Mouse (Mus musculus) ES-E14 (cell line): ENCODE data around the gene Uqcr10. TPM values are rescaled to one million over a fixed set of nuclear protein-coding genes. Genes with fewer than 3 reads are reported as not detected.
A peak's percentile ranks its signal among the peaks of the same experiment; 100 is the strongest.

Source experiments
- DNase-seq: peaks from one replicate; pipeline ENCODE4 v3.0.0-alpha.2; 2013; ENCODE audit warnings: low read depth, low spot score
- H3K27ac ChIP-seq: 2 replicates; pipeline ENCODE4 v1.5.1; 2012; ENCODE audit warnings: low read depth, mild to moderate bottlenecking, low read length, moderate library complexity, mixed read lengths; ENCODE audit not compliant: poor library complexity, insufficient read depth, severe bottlenecking
- H3K36me3 ChIP-seq: 2 replicates; pipeline ENCODE4 v1.6.1; 2012; ENCODE audit warnings: mild to moderate bottlenecking, low read length, moderate library complexity, mixed read lengths; ENCODE audit not compliant: control insufficient read depth, poor library complexity, insufficient read depth, severe bottlenecking
- H3K4me1 ChIP-seq, 2 experiments: fragments of 150-350 bp in 1 of 2; sonication (generic) in 1 of 2; 2 replicates each; pipeline ENCODE4 v1.6.1; 2012; ENCODE audit warnings: low read length in 2 of 2, mild to moderate bottlenecking in 1 of 2, mixed read lengths in 1 of 2; ENCODE audit not compliant: control insufficient read depth in 2 of 2, insufficient read depth in 2 of 2, poor library complexity in 1 of 2
- H3K4me3 ChIP-seq, 2 experiments: fragments of 150-350 bp in 1 of 2; sonication (generic) in 1 of 2; 2 replicates each; pipeline ENCODE4 v1.5.1; 2012; ENCODE audit warnings: low read length in 2 of 2, low read depth in 1 of 2, mild to moderate bottlenecking in 1 of 2, mixed read lengths in 1 of 2; ENCODE audit not compliant: insufficient read depth in 1 of 2, poor library complexity in 1 of 2, severe bottlenecking in 1 of 2
- H3K9ac ChIP-seq: 2 replicates; pipeline ENCODE4 v1.6.1; 2012; ENCODE audit warnings: low read depth, mild to moderate bottlenecking, low read length, mixed read lengths; ENCODE audit not compliant: poor library complexity, insufficient read depth, severe bottlenecking
- H3K9me3 ChIP-seq: fragments of 150-350 bp; sonication (generic); 2 replicates; pipeline ENCODE4 v1.6.1; 2012; ENCODE audit warnings: low read depth, mild to moderate bottlenecking, low read length; ENCODE audit not compliant: control insufficient read depth, insufficient read depth
- CHD2 ChIP-seq: IDR thresholded peaks from 2 replicates; pipeline ENCODE4 v1.6.1; 2014; ENCODE audit warnings: mild to moderate bottlenecking, low read depth, low read length, inconsistent platforms
- HCFC1 ChIP-seq: IDR thresholded peaks from 2 replicates; pipeline ENCODE4 v1.6.1; 2012; ENCODE audit warnings: low read length, inconsistent platforms, borderline replicate concordance; ENCODE audit not compliant: insufficient read depth
- MAFK ChIP-seq: IDR thresholded peaks from 2 replicates; pipeline ENCODE4 v1.6.1; 2014; ENCODE audit warnings: mild to moderate bottlenecking, low read depth, low read length, inconsistent platforms; ENCODE audit not compliant: insufficient read depth
- ZC3H11A ChIP-seq: IDR thresholded peaks from 2 replicates; pipeline ENCODE4 v1.6.1; 2012; ENCODE audit warnings: low read depth, mild to moderate bottlenecking, inconsistent platforms, low read length, borderline replicate concordance
- ZNF384 ChIP-seq: IDR thresholded peaks from 2 replicates; pipeline ENCODE4 v1.6.1; 2012; ENCODE audit warnings: low read depth, low read length, inconsistent platforms
- in situ Hi-C, 2 experiments: fragments of 600-800 bp; cut with MboI; formaldehyde crosslinking; loops; one replicate each; pipeline ENCODE4 v1.15.1; 2025; ENCODE audit warnings: low sequenced_read_pairs in 2 of 2, inconsistent platforms in 1 of 2; ENCODE audit not compliant: unreplicated experiment in 2 of 2
- total RNA-seq: library from RNA; depleted of rRNA; stranded (reverse); fragments of 300-350 nt; gene quantifications from 2 replicates; pipeline ENCODE4 v1.2.3, GENCODE M21; 2012

Gene Uqcr10
- total RNA-seq, 1 experiment = 963 TPM

- in situ Hi-C loops = no loop called here
- TF ChIP-seq HCFC1 = no peak
- no peak for TF ChIP-seq ZC3H11A
- no peak for TF ChIP-seq MAFK
- no peak for TF ChIP-seq CHD2
- TF ChIP-seq ZNF384 = no peak
- no peaks in the 10 kb centered on the region for H3K36me3 ChIP-seq
- H3K9ac ChIP-seq = peak overlapping the region; percentile 38
- peaks cover 0 to 34% of the 10 kb centered on the region in 2 experiments; a peak in 3 of 4 replicates for H3K4me1 ChIP-seq
- no peak overlapping the region for H3K27ac ChIP-seq
- H3K9me3 ChIP-seq = no peaks in the 10 kb centered on the region
- no peak for DNase-seq
- peak overlapping the region; percentile 0 to 26; a peak in 2 of 4 replicates for H3K4me3 ChIP-seq
These were observed 33.5 kb upstream of the Uqcr10 start for GRCm38 (mm10) chr11:4737682-4738081.

- TF ChIP-seq ZC3H11A = no peak
- no peak overlapping the region for H3K27ac ChIP-seq
- H3K4me3 ChIP-seq = no peak overlapping the region
- H3K9ac ChIP-seq = no peak overlapping the region; the same call in 1 of the 2 replicates
- H3K36me3 ChIP-seq = no peaks in the 10 kb centered on the region
- H3K4me1 ChIP-seq = peaks cover 0 to 34% of the 10 kb centered on the region in 2 experiments; a peak in 3 of 4 replicates
- H3K9me3 ChIP-seq = no peaks in the 10 kb centered on the region
- no peak for DNase-seq
- in situ Hi-C loops = no loop called here
These were observed 32.2 kb upstream of the Uqcr10 start for GRCm38 (mm10) chr11:4736355-4736754.

GRCm38 (mm10) chr11:4734179-4734578 is 30.0 kb upstream of the Uqcr10 start:
- no peak overlapping the region for H3K9ac ChIP-seq
- H3K4me1 ChIP-seq = peaks cover 0 to 36% of the 10 kb centered on the region in 2 experiments; a peak in 3 of 4 replicates
- no peak overlapping the region for H3K4me3 ChIP-seq
- DNase-seq = no peak
- H3K27ac ChIP-seq = no peak overlapping the region
- no peaks in the 10 kb centered on the region for H3K36me3 ChIP-seq
- TF ChIP-seq HCFC1 = no peak
- TF ChIP-seq ZC3H11A = no peak
- TF ChIP-seq CHD2 = no peak
- no peak for TF ChIP-seq ZNF384
- TF ChIP-seq MAFK = no peak
- H3K9me3 ChIP-seq = no peaks in the 10 kb centered on the region
- in situ Hi-C loops = no loop called here

- Histone ChIP-seq H3K9ac (no peak overlapping the region), H3K9me3 (no peaks in the 10 kb centered on the region), H3K36me3 (no peaks in the 10 kb centered on the region), H3K27ac (no peak overlapping the region), H3K4me3 (no peak overlapping the region), H3K4me1 (peaks cover 0 to 24% of the 10 kb centered on the region in 2 experiments; a peak in 3 of 4 replicates)
- no peak for TF ChIP-seq CHD2
- no peak for TF ChIP-seq HCFC1
- no peak for TF ChIP-seq ZC3H11A
- TF ChIP-seq MAFK = no peak
- no peak for TF ChIP-seq ZNF384
- in situ Hi-C loops = no loop called here
- no peak for DNase-seq
These were observed 27.6 kb upstream of the Uqcr10 start for GRCm38 (mm10) chr11:4731781-4732180.

GRCm38 (mm10) chr11:4730913-4731312 is 26.8 kb upstream of the Uqcr10 start:
- no peak overlapping the region for H3K4me3 ChIP-seq
- no peak overlapping the region for H3K9ac ChIP-seq
- DNase-seq = no peak
- TF ChIP-seq ZNF384 = no peak
- no peak for TF ChIP-seq ZC3H11A
- TF ChIP-seq HCFC1 = no peak
- TF ChIP-seq MAFK = no peak
- TF ChIP-seq CHD2 = no peak
- H3K36me3 ChIP-seq = no peaks in the 10 kb centered on the region
- H3K27ac ChIP-seq = no peak overlapping the region
- in situ Hi-C loops = no loop called here
- H3K9me3 ChIP-seq = no peaks in the 10 kb centered on the region
- H3K4me1 ChIP-seq = peaks cover 0 to 17% of the 10 kb centered on the region in 2 experiments; a peak in 3 of 4 replicates
